Mouse (Mus musculus) liver, adult 2 months (tissue): ENCODE measurements at regions not wholly inside any gene's neighbourhood (a gene's known extent, or its start where the extent isn't known, plus 50 kb on each side); places are given as distances from the start of the nearest gene placed in this dataset.

Source experiments
- CTCF ChIP-seq: fragments of 200-500 bp; IDR thresholded peaks from 2 replicates; pipeline ENCODE4 v1.5.1; 2011; ENCODE audit warnings: low read depth, low read length, control low read depth
- POLR2A ChIP-seq: fragments of 200-500 bp; IDR thresholded peaks from 2 replicates; pipeline ENCODE4 v1.6.1; 2011; ENCODE audit warnings: low read length, control low read depth; ENCODE audit not compliant: insufficient read depth; ENCODE audit errors: extremely low read depth

DNA sequence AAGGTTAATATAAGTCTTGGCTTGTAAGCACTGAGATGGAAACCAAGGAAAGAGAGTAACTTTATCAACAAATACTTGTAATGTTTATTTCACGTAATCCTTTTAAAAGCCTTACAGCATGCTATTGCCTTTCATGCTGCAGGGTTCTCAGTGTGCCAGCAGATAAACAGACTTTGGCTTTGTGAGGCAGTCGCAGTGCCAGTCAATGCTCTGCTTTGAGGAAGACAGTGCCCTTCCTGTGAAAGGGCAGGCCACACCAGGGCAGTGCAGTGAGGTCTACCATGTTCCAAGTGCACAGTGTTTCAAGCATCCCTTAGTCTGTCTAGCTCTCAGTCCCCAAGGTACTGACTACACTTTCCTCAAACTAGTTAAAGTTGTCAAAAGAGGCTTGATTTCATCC is 360.6 kb downstream of the Serpinb8 start:
- TF ChIP-seq CTCF (no peak), POLR2A (no peak)
